Mouse (Mus musculus) hindbrain, embryonic 15.5 days (tissue): Measurements from ENCODE around the gene Dgkq. TPM values are rescaled to one million over a fixed set of nuclear protein-coding genes. Genes with fewer than 3 reads are reported as not detected.

ENCODE experiments used
- ATAC-seq: fragments of 200-750 bp; cut with Nextera tagmentation; 2 replicates; pipeline ENCODE4 v1.8.0; 2017; ENCODE audit warnings: low read depth, moderate number of reproducible peaks, moderate TSS enrichment; ENCODE audit not compliant: low FRiP score
- H3K27ac ChIP-seq: fragments of 300-500 bp; sonication (generic); replicated peaks from 2 replicates; pipeline ENCODE4 v1.5.1; 2015; ENCODE audit warnings: mild to moderate bottlenecking, inconsistent platforms
- H3K27me3 ChIP-seq: fragments of 300-500 bp; sonication (generic); 2 replicates; pipeline ENCODE4 v1.6.1; 2015; ENCODE audit warnings: control low read depth, inconsistent platforms
- H3K36me3 ChIP-seq: fragments of 300-500 bp; sonication (generic); 2 replicates; pipeline ENCODE4 v1.6.1; 2015; ENCODE audit warnings: control low read depth, inconsistent platforms
- H3K4me1 ChIP-seq: fragments of 300-500 bp; sonication (generic); replicated peaks from 2 replicates; pipeline ENCODE4 v1.6.1; 2015; ENCODE audit warnings: control low read depth, inconsistent platforms
- H3K4me2 ChIP-seq: fragments of 300-500 bp; sonication (generic); 2 replicates; pipeline ENCODE4 v1.6.1; 2015; ENCODE audit warnings: moderate library complexity, mild to moderate bottlenecking, inconsistent platforms
- H3K4me3 ChIP-seq: fragments of 300-500 bp; sonication (generic); 2 replicates; pipeline ENCODE4 v1.5.1; 2015; ENCODE audit warnings: mild to moderate bottlenecking, inconsistent platforms
- H3K9ac ChIP-seq: fragments of 300-500 bp; sonication (generic); 2 replicates; pipeline ENCODE4 v1.6.1; 2015; ENCODE audit warnings: inconsistent platforms
- H3K9me3 ChIP-seq: fragments of 300-500 bp; sonication (generic); 2 replicates; pipeline ENCODE4 v1.6.1; 2016; ENCODE audit warnings: control low read depth, inconsistent platforms
- WGBS: fragments of 180-500 bp; shearing (Covaris S2); methylation state at CpG from one replicate; pipeline ENCODE4 v1.1.7; 2015; 5-methylcytosine and 5-hydroxymethylcytosine counted together
- polyA plus RNA-seq: library from polyadenylated mRNA; unstranded; fragments of >200 nt; fragmentation: Nextera tagmentation; extraction: Ambion mirVana; gene quantifications from 2 replicates; pipeline ENCODE4 v1.2.1, GENCODE M21; 2015

Dgkq gene
- polyA plus RNA-seq, 1 experiment from 2014 or later, result 32.9 TPM

DNA sequence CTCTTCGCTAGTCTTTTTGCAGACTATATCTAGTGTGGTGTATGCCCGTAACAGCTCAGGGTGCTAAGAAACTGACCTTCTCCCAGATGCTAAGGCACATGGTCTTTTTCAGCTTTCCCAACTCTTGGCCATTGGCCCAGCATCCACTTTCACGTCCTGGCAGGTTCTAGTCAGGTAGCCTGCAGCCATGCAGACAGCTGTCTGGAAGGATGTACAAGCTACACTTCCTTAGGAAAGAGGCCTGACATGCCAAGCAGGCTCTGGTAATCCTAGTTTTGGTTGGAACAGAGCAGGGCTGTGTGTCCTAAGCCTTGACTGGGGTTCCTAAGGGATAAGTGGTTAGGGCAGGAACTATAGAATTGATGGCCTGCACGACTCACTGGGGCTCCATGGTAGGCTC, 6.7 kb downstream of the Dgkq start:
- H3K36me3 ChIP-seq, result no peaks in the 10 kb centered on the region; the same call in 1 of the 2 replicates
- WGBS, result 92% methylated on average over 4 of the region's 4 CpGs

DNA sequence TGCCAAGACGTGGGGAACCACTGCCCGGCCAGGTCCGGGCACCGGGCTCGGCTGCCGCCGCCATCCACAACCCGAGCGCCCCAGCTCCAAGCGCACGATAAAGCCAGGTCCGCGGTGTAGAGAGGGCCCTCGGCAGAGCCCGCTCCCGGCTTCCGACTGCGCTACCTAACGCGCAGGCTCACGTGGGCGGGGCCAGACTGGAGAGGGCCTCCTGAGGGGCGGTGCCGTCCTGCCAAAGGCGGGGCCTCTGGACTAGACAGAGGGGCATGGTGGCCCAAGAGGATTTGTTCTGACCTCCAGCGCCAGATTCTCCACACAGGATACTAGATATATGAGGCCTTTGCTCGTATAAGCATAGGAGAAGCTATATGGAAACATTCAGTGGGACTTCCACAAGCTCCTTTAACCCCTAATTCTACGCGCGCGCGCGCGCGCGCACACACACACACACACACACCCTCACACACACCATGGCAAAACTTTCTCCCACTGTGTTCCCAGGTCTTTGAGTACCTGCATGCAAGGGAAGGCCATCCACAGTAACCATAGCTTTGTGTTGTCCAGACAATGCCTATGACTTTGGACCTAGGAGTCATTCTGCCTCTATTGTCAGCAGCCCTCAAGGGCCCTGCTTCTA, 8.7 kb downstream of the Dgkq start:
- H3K27ac ChIP-seq, result peak overlapping the region; percentile 59
- H3K27me3 ChIP-seq, result no peaks in the 10 kb centered on the region
- peak overlapping the region; percentile 94 for H3K9ac ChIP-seq
- peaks cover 12% of the 10 kb centered on the region; the same call in 1 of the 2 replicates for H3K36me3 ChIP-seq
- peak overlapping the region; percentile 92 for H3K4me3 ChIP-seq
- peak overlapping the region; percentile 88 for H3K4me2 ChIP-seq
- H3K9me3 ChIP-seq, result no peaks in the 10 kb centered on the region
- peak; percentile 98 for ATAC-seq
- 16% methylated on average over 36 of the region's 36 CpGs for WGBS
- H3K4me1 ChIP-seq, result peaks cover 33% of the 10 kb centered on the region

More for the DNA sequence above, 6.7 kb downstream of the Dgkq start:
- Histone ChIP-seq H3K4me1 (peaks cover 29% of the 10 kb centered on the region), H3K27ac (no peak overlapping the region), H3K27me3 (no peaks in the 10 kb centered on the region), H3K4me3 (no peak overlapping the region), H3K9ac (no peak overlapping the region), H3K4me2 (no peak overlapping the region), H3K9me3 (no peaks in the 10 kb centered on the region)
- no peak for ATAC-seq

DNA sequence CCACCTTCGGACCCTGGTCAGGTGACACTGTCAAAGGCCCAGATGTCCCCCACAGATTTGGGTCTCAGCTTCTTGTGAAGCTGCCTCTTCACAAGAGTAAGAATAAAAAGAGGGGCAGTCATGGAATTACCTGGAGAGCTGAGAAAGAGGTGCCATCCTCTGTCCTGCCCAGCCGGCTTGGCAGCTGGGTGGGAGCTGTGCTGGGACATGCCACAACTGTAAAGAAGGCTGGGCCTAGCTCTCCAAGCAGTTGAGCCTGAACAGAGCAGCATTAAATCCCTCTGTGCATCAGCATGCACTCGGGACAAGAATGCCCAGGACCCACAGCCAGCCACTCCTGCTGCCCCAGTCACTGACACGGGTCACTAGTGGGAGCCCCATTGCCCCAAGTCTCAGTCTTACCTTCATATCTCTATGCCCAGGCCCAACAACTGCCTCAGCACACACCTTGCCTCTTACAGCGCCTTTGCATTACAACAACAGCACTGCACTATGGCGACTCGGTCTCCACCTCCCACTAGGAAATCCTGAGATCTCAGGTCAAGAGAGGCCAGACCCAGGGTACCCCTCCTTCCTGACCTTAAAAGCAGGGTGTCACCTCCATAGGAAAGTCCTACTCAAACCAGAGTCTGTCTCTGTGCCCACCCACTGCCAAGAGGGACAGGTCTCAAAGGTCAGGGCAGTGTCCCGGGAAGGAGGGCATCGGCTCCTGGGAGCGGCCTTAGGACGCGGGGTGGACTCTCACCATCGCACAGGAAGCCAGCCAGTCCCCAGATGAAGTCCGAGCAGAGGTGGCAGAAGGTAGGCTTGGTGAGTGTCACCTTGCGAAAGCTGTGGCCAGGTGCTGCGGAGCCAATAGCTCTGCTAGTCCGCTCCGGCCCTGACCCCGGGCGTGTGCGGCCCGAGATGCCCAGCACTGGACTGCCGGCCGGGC, 9.5 kb downstream of the Dgkq start, which contains the start of gene Idua:
Gene Idua, plus strand, starts transcription at position 634 of the 934 bp plus-strand sequence.
- Histone ChIP-seq H3K4me1 (peaks cover 33% of the 10 kb centered on the region), H3K9ac (peak within 1 kb of the TSS; percentile 94), H3K4me3 (peak within 1 kb of the TSS; percentile 92), H3K36me3 (peaks cover 16% of the 10 kb centered on the region), H3K4me2 (peak within 1 kb of the TSS; percentile 88), H3K27me3 (no peaks in the 10 kb centered on the region), H3K27ac (peak within 1 kb of the TSS; percentile 59), H3K9me3 (no peaks in the 10 kb centered on the region)
- 11% methylated on average over 24 of the region's 24 CpGs for WGBS
- peak; percentile 24 for ATAC-seq

DNA sequence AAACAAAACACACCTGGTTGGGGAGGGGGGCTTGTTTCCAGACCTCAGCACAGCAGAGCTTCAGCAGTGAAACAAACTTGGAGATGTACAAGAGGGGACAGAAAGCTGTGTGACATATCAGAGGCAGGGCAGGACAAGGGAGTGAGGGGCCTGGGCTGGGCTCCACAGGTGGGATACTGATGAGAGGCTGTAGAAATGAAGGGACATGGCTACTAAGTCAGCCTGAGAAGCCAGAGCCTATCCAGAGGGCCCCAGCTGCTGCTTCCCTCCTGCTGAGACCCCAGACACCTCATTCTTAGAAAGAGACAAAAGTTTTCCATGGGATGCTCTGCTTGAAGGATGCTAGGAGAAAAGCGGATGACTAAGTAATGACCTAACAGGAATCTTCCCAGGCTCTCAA, 10.9 kb downstream of the Dgkq start:
- no peak overlapping the region; the same call in 1 of the 2 replicates for H3K4me2 ChIP-seq
- H3K4me3 ChIP-seq, result no peak overlapping the region
- no peak overlapping the region for H3K9ac ChIP-seq
- no peaks in the 10 kb centered on the region for H3K27me3 ChIP-seq
- 78% methylated on average over 1 of the region's 1 CpGs for WGBS
- peaks cover 33% of the 10 kb centered on the region for H3K4me1 ChIP-seq
- H3K27ac ChIP-seq, result no peak overlapping the region
- ATAC-seq, result no peak
- H3K36me3 ChIP-seq, result peaks cover 29% of the 10 kb centered on the region
- no peaks in the 10 kb centered on the region for H3K9me3 ChIP-seq

DNA sequence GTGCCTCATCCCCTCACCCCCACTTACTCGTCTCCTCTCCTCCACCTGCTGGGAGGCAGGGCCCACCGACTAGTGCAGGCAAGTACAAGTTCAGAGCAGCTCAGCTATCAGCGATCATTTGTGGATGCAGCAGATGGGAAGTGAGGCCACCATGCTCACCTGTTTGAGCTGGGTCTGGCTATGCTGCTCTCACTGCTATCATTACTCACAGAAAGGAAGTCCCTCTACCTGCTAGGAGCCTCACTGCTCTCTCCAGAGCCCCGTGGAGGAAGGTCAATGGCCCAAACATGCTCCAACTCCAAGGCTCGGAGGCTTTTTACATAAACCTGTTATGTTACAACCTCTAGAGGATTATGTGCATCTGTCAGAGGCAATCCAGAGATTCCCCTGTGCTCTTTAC, 12.1 kb downstream of the Dgkq start:
- H3K4me2 ChIP-seq, result no peak overlapping the region
- peaks cover 33% of the 10 kb centered on the region for H3K4me1 ChIP-seq
- no peak overlapping the region for H3K27ac ChIP-seq
- peaks cover 41% of the 10 kb centered on the region for H3K36me3 ChIP-seq
- ATAC-seq, result no peak
- no peak overlapping the region for H3K9ac ChIP-seq
- H3K9me3 ChIP-seq, result no peaks in the 10 kb centered on the region
- no peak overlapping the region for H3K4me3 ChIP-seq
- no peaks in the 10 kb centered on the region for H3K27me3 ChIP-seq
- WGBS, result 73% methylated on average over 5 of the region's 5 CpGs

DNA sequence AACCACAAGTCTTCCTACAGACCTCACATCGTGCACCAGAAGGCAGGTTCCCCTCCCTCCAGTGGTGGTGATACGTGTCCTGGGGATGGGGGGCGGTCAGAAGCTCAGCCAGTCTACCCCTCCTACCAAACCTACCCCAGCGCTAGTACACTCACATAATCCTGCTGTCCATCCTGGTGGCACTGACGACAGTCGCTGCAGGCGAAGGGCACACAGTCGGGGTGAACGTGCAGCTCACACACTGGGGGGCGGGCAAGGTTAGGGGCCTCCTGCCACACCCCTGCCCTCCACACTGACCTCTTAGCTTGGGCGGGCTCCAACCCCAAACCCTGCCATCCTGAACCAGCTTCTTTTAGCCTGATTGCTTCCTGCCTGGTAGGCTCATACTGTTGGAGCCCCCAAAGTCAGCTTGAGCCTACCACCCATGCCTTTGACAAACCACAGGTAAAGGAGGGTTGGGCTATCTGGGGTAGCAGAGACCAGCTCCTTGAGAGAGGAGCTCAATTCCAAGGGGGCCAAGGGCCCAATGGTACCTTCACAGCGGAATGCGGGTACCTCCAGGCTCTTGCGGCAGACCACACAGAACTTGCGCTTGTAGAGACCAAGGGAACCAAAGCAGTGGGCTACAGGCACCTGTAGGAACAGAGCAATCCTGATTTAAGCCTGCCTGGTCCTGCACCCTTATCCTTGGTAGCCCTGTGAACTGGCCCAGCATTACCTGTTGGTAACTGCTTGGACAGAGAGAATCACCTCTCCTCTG, 13.4 kb downstream of the Dgkq start:
- 93% methylated on average over 15 of the region's 15 CpGs for WGBS
- H3K27me3 ChIP-seq, result no peaks in the 10 kb centered on the region
- peaks cover 31% of the 10 kb centered on the region for H3K4me1 ChIP-seq
- no peak for ATAC-seq
- peaks cover 44% of the 10 kb centered on the region for H3K36me3 ChIP-seq
- H3K9me3 ChIP-seq, result no peaks in the 10 kb centered on the region
- H3K4me2 ChIP-seq, result no peak overlapping the region
- no peak overlapping the region for H3K27ac ChIP-seq
- H3K4me3 ChIP-seq, result no peak overlapping the region
- H3K9ac ChIP-seq, result no peak overlapping the region

DNA sequence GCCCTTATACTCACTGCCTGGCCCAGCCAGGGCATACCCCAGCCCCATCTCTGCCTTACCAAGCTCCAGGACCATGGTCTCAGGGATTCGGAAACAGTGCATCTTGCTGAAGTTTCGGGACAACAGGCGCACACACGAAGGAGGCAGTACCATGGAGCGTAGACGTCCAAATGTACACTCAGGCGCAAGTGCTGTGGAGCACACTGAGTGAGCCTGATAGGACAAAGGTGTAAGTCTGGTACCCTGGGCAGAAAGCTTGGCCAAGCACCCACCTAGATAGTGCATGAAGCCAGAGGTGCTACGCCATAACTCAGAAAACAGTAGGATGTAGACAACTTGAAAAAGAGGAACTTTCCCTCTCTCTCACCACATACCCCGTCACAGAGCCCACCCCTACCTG, 14.1 kb downstream of the Dgkq start:
- no peak overlapping the region for H3K4me2 ChIP-seq
- peaks cover 28% of the 10 kb centered on the region for H3K4me1 ChIP-seq
- H3K27me3 ChIP-seq, result no peaks in the 10 kb centered on the region
- no peak overlapping the region for H3K4me3 ChIP-seq
- H3K9ac ChIP-seq, result no peak overlapping the region
- ATAC-seq, result no peak
- WGBS, result 95% methylated on average over 9 of the region's 9 CpGs
- H3K27ac ChIP-seq, result no peak overlapping the region
- H3K9me3 ChIP-seq, result no peaks in the 10 kb centered on the region
- H3K36me3 ChIP-seq, result peaks cover 49% of the 10 kb centered on the region

DNA sequence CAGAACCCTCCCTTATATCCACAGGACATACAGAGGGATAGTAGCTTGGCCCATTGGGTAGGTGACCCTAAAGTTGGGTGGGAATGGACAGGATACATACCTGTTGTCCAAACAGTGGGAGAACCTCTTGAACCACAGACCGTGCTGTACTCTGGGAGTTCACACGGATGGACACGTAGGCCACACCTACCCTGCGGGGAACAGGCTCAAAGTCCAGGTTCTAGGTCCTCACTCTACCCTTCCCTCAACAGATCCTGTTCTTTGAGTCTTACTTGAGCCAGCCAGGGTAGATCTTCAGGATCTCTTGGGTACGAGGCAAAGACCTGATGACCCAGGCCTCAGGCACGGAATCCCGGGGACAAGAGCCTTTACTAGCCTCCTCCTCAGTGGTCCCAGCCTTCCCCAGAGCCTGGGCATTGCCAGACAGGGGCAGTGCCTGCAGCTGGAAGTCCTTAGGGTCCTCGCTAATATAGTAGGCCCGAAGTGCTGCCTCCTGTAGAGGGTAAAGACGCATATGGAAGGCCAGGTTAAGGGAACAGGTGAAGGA, 15.0 kb downstream of the Dgkq start:
- H3K4me3 ChIP-seq, result no peak overlapping the region
- H3K9ac ChIP-seq, result no peak overlapping the region
- H3K4me1 ChIP-seq, result peaks cover 22% of the 10 kb centered on the region
- H3K27ac ChIP-seq, result no peak overlapping the region
- H3K4me2 ChIP-seq, result no peak overlapping the region
- no peaks in the 10 kb centered on the region for H3K27me3 ChIP-seq
- peaks cover 55% of the 10 kb centered on the region for H3K36me3 ChIP-seq
- ATAC-seq, result no peak
- H3K9me3 ChIP-seq, result no peaks in the 10 kb centered on the region
- WGBS, result 96% methylated on average over 10 of the region's 10 CpGs

DNA sequence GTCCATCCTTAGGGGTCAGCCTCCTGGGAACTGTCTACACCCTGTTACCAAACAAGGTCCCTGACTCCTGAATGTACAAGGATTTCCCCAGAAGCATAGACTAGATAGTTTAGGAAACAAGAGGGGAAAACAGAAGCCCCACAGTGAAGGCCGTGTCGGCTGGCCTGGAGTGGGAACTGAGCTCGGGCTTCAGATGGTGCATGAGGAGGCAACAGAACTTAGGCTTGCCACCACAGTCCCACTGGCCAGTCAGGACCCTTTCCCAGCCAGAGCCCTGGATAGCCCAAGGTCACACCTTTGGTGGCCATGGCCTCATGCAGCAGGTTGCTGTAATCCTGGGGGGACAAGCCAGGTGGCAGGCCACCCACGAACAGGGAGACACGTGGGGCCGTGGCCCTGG, 16.1 kb downstream of the Dgkq start:
- Histone ChIP-seq H3K4me1 (peaks cover 10% of the 10 kb centered on the region), H3K36me3 (peaks cover 66% of the 10 kb centered on the region), H3K27ac (no peak overlapping the region), H3K4me3 (no peak overlapping the region), H3K27me3 (no peaks in the 10 kb centered on the region), H3K9ac (no peak overlapping the region), H3K9me3 (no peaks in the 10 kb centered on the region), H3K4me2 (no peak overlapping the region)
- no peak for ATAC-seq
- WGBS, result 89% methylated on average over 6 of the region's 6 CpGs

DNA sequence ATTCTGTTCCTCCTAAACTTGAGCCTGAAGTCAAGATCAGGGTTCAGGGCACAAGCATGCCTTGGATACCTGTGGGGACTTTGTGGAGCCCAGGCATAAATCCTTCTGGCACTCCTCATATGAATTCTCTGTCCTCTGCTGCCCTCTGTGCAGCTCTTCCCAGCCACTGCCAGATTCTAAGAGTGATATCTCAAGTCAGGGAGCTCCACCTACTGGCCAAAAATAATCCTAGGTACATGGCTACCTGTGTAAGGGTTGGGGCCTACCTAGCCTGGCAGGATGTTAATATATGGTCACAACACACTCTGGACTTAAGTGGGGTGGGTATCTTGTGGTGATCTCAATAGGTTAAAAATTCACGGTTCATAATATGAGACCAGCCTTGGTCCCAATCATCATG, 17.6 kb downstream of the Dgkq start:
- Histone ChIP-seq H3K4me2 (no peak overlapping the region), H3K36me3 (peaks cover 76% of the 10 kb centered on the region), H3K4me1 (no peaks in the 10 kb centered on the region), H3K9ac (no peak overlapping the region), H3K27me3 (no peaks in the 10 kb centered on the region), H3K9me3 (no peaks in the 10 kb centered on the region), H3K4me3 (no peak overlapping the region), H3K27ac (no peak overlapping the region)
- peak; percentile 61 for ATAC-seq
- 65% methylated on average over 1 of the region's 1 CpGs for WGBS

DNA sequence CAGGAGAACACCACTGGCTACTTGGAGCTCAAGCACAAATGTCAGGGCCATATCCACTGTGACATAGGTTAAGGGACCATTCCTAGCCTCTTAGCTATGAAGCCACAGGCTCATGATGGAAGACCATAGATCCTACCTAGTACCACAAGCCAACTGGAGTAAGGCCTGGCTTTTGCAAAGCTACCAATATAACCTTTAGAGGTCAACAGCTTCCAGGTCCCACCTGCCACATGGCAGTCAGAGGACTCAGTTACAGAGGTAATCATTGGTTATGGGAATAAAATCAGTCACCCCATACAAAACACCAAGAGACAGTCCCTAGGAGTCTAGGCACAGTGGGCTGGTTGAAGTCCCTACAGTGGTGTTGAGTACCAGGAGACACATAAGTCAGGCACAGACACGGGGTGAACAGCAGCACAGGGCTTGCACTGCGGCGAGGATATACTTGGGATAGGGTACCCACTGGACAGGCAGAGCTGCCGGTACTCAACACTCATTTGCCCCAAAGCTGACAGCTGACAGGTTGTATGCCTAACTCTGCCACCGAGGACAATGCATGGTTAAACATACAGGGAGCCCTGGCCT, 18.2 kb downstream of the Dgkq start:
- no peaks in the 10 kb centered on the region for H3K27me3 ChIP-seq
- WGBS, result 83% methylated on average over 5 of the region's 5 CpGs
- H3K4me3 ChIP-seq, result no peak overlapping the region
- no peaks in the 10 kb centered on the region for H3K4me1 ChIP-seq
- H3K36me3 ChIP-seq, result peaks cover 75% of the 10 kb centered on the region
- H3K4me2 ChIP-seq, result no peak overlapping the region
- H3K9ac ChIP-seq, result no peak overlapping the region
- ATAC-seq, result no peak
- no peak overlapping the region for H3K27ac ChIP-seq
- H3K9me3 ChIP-seq, result no peaks in the 10 kb centered on the region
